In genomic region chr16:18410418-18410817, GRCm38 (mm10) we compare ENCODE assay signal across 18 mouse cellular contexts. TPM values are rescaled to one million over a fixed set of nuclear protein-coding genes. Genes with fewer than 3 reads are reported as not detected.
DNase-seq lines count a peak whose midpoint lies in the region; ATAC-seq and TF ChIP-seq lines count a peak whose summit lies in the region.
"Had no signal": no experiment of that assay in that cellular context is flagged by ENCODE, and none has a peak within 500 bp of the region (broad histone marks: within the 10 kb centered on the region; RNA-seq: fewer than 3 reads in every experiment).

No protein-coding gene starts in this region.

- 0 out of 2 replicates have a peak overlapping the region, but pooled peaks have one; percentile 12 for H3K9ac ChIP-seq in forebrain, embryonic 12.5 days
- H3K9ac ChIP-seq in forebrain, embryonic 13.5 days, result no peak overlapping the region
- H3K9ac ChIP-seq in liver, embryonic 12.5 days, result no peak overlapping the region
- H3K9ac ChIP-seq in midbrain, embryonic 15.5 days, result no peak overlapping the region
- H3K9ac ChIP-seq: hindbrain, embryonic 12.5 days; limb, embryonic 15.5 days; lung, embryonic 15.5 days; neural tube, embryonic 15.5 days had no signal

- peaks cover 22% of the 10 kb centered on the region for H3K4me1 ChIP-seq in forebrain, embryonic 12.5 days
- H3K4me1 ChIP-seq in forebrain, embryonic 13.5 days, result peaks cover 32% of the 10 kb centered on the region
- H3K4me1 ChIP-seq in kidney, adult 2 months (ENCODE audit: control insufficient read depth, insufficient read depth, low read length), result peaks cover 28% of the 10 kb centered on the region
- peaks cover 28% of the 10 kb centered on the region for H3K4me1 ChIP-seq in liver, embryonic 12.5 days
- peaks cover 16% of the 10 kb centered on the region for H3K4me1 ChIP-seq in midbrain, embryonic 15.5 days

- TF ChIP-seq CTCF in kidney, adult 2 months (conservative IDR thresholded peaks at IDR 0.05; ENCODE audit: insufficient read depth, insufficient read length, low read depth, low read length), result no peak

- DNase-seq in kidney, adult 2 months, result no peak
- no peak for DNase-seq in kidney, adult 18-20 months
- no peak for DNase-seq in liver
- DNase-seq: gastrocnemius, postnatal 25 days; lung, postnatal 4 days; right cerebral cortex, postnatal 14 days; spleen, adult 18-20 months had no signal

- no peak overlapping the region for H3K4me3 ChIP-seq in forebrain, embryonic 12.5 days (replicated peaks)
- H3K4me3 ChIP-seq in forebrain, embryonic 13.5 days, result no peak overlapping the region
- peak overlapping the region; percentile 39 for H3K4me3 ChIP-seq in kidney, adult 2 months (ENCODE audit: insufficient read depth, low read depth, low read length)
- H3K4me3 ChIP-seq in liver, embryonic 12.5 days, result no peak overlapping the region
- H3K4me3 ChIP-seq in midbrain, embryonic 15.5 days, result no peak overlapping the region
- H3K4me3 ChIP-seq: embryonic facial prominence, embryonic 10.5 days; hindbrain, embryonic 12.5 days; limb, embryonic 15.5 days; lung, embryonic 15.5 days; neural tube, embryonic 15.5 days had no signal

- H3K27ac ChIP-seq in forebrain, embryonic 12.5 days, result peak overlapping the region; percentile 36; the same call in 1 of the 2 replicates
- H3K27ac ChIP-seq in forebrain, embryonic 13.5 days, result no peak overlapping the region
- H3K27ac ChIP-seq in kidney, adult 2 months (ENCODE audit: insufficient read depth, low read depth, low read length), result 0 out of 2 replicates have a peak overlapping the region, but pooled peaks have one; percentile 2
- H3K27ac ChIP-seq in liver, embryonic 12.5 days, result 0 out of 2 replicates have a peak overlapping the region, but pooled peaks have one; percentile 27
- 0 out of 2 replicates have a peak overlapping the region, but pooled peaks have one; percentile 12 for H3K27ac ChIP-seq in midbrain, embryonic 15.5 days
- H3K27ac ChIP-seq: limb, embryonic 15.5 days; lung, embryonic 15.5 days had no signal

- no peak overlapping the region for H3K4me2 ChIP-seq in forebrain, embryonic 12.5 days
- no peak overlapping the region for H3K4me2 ChIP-seq in forebrain, embryonic 13.5 days
- H3K4me2 ChIP-seq in liver, embryonic 12.5 days, result no peak overlapping the region
- H3K4me2 ChIP-seq in midbrain, embryonic 15.5 days, result no peak overlapping the region
- H3K4me2 ChIP-seq: hindbrain, embryonic 12.5 days; limb, embryonic 15.5 days; lung, embryonic 15.5 days; neural tube, embryonic 15.5 days had no signal

- no peak for TF ChIP-seq POLR2A in kidney, adult 2 months (IDR thresholded peaks at IDR 0.05; ENCODE audit: low read depth, low read length)

- peaks cover 43% of the 10 kb centered on the region for H3K36me3 ChIP-seq in forebrain, embryonic 12.5 days (replicated peaks)
- H3K36me3 ChIP-seq in forebrain, embryonic 13.5 days (ENCODE audit: poor library complexity, severe bottlenecking), result peaks cover 58% of the 10 kb centered on the region
- H3K36me3 ChIP-seq in kidney, adult 2 months (ENCODE audit: control insufficient read depth, insufficient read depth, low read length), result no peaks in the 10 kb centered on the region
- peaks cover 88% of the 10 kb centered on the region for H3K36me3 ChIP-seq in liver, embryonic 12.5 days
- H3K36me3 ChIP-seq in midbrain, embryonic 15.5 days (replicated peaks), result peaks cover 11% of the 10 kb centered on the region; the same call in 1 of the 2 replicates

- H3K27me3 ChIP-seq in forebrain, embryonic 12.5 days, result no peaks in the 10 kb centered on the region; the same call in 1 of the 2 replicates
- H3K27me3 ChIP-seq in forebrain, embryonic 13.5 days, result no peaks in the 10 kb centered on the region
- no peaks in the 10 kb centered on the region for H3K27me3 ChIP-seq in kidney, adult 2 months (replicated peaks; ENCODE audit: control insufficient read depth, insufficient read depth, low read length)
- H3K27me3 ChIP-seq in liver, embryonic 12.5 days (replicated peaks), result no peaks in the 10 kb centered on the region
- no peaks in the 10 kb centered on the region for H3K27me3 ChIP-seq in midbrain, embryonic 15.5 days (replicated peaks)
- H3K27me3 ChIP-seq: hindbrain, embryonic 12.5 days; limb, embryonic 15.5 days; lung, embryonic 15.5 days; neural tube, embryonic 15.5 days had no signal

- ATAC-seq in forebrain, embryonic 12.5 days (ENCODE audit: low FRiP score), result no peak
- ATAC-seq in forebrain, embryonic 13.5 days, result no peak
- no peak for ATAC-seq in liver, embryonic 12.5 days
- ATAC-seq in midbrain, embryonic 15.5 days (replicated peaks), result 0 out of 2 replicates have a peak, but pooled peaks have one; percentile 5
- ATAC-seq: forebrain, embryonic 14.5 days; intestine, embryonic 16.5 days had no signal

- no peaks in the 10 kb centered on the region for H3K9me3 ChIP-seq in forebrain, embryonic 12.5 days
- no peaks in the 10 kb centered on the region for H3K9me3 ChIP-seq in forebrain, embryonic 13.5 days (replicated peaks)
- H3K9me3 ChIP-seq in liver, embryonic 12.5 days (replicated peaks), result no peaks in the 10 kb centered on the region
- H3K9me3 ChIP-seq in midbrain, embryonic 15.5 days, result no peaks in the 10 kb centered on the region
- H3K9me3 ChIP-seq: embryonic facial prominence, embryonic 10.5 days; hindbrain, embryonic 12.5 days; limb, embryonic 15.5 days; lung, embryonic 15.5 days; neural tube, embryonic 15.5 days had no signal

- WGBS in forebrain, embryonic 12.5 days, result 79% methylated on average over 5 of the region's 5 CpGs
- 83% methylated on average over 5 of the region's 5 CpGs for WGBS in forebrain, embryonic 13.5 days
- WGBS in kidney, adult 2 months, result 55% methylated on average over 5 of the region's 5 CpGs
- 87% methylated on average over 5 of the region's 5 CpGs for WGBS in liver, embryonic 12.5 days (ENCODE audit: insufficient replicate concordance)
- 81% methylated on average over 5 of the region's 5 CpGs for WGBS in midbrain, embryonic 15.5 days

RNA-seq across cellular contexts. Expression of gene Txnrd2, which starts 15.8 kb away (rescaled TPM):
- polyA plus RNA-seq in forebrain, embryonic 12.5 days (2016; fragmentation: Nextera tagmentation; extraction: Ambion mirVana), result 23.3 and 23.7 TPM in 2 replicates
- polyA plus RNA-seq in forebrain, embryonic 13.5 days (2015; fragmentation: Nextera tagmentation; extraction: Ambion mirVana), result 23.4 and 25.1 TPM in 2 replicates
- 35.2 and 39.1 TPM in 2 replicates for polyA plus RNA-seq in kidney, adult 2 months (2012; rRNA removed)
- 106 and 107 TPM in 2 replicates for polyA plus RNA-seq in liver, embryonic 12.5 days (2016; fragmentation: Nextera tagmentation; extraction: Ambion mirVana)
- 34.0 and 35.5 TPM in 2 replicates for polyA plus RNA-seq in midbrain, embryonic 15.5 days (2015; fragmentation: Nextera tagmentation; extraction: Ambion mirVana)

RNA-seq across cellular contexts. Expression of gene Comt, which starts 16.2 kb away (rescaled TPM):
- polyA plus RNA-seq in forebrain, embryonic 12.5 days (2016; fragmentation: Nextera tagmentation; extraction: Ambion mirVana), result 53.5 and 54.2 TPM in 2 replicates
- polyA plus RNA-seq in forebrain, embryonic 13.5 days (2015; fragmentation: Nextera tagmentation; extraction: Ambion mirVana), result 64.0 and 70.1 TPM in 2 replicates
- polyA plus RNA-seq in kidney, adult 2 months (2012; rRNA removed), result 519 and 582 TPM in 2 replicates
- 113 and 120 TPM in 2 replicates for polyA plus RNA-seq in liver, embryonic 12.5 days (2016; fragmentation: Nextera tagmentation; extraction: Ambion mirVana)
- polyA plus RNA-seq in midbrain, embryonic 15.5 days (2015; fragmentation: Nextera tagmentation; extraction: Ambion mirVana), result 104 and 107 TPM in 2 replicates
